Mouse (Mus musculus): ENCODE data around the gene Ccdc69.

GRCm38 (mm10) chr11:55116004-55116403 is 38.1 kb upstream of the Ccdc69 start:
- no peak for TF ChIP-seq CTCF (IDR thresholded peaks at IDR 0.05; ENCODE audit: control insufficient read depth, insufficient read depth, low read length)
- no peak for TF ChIP-seq POLR2A (IDR thresholded peaks at IDR 0.05; ENCODE audit: borderline replicate concordance, control insufficient read depth, low read depth, low read length)

Measured in bone marrow, adult 2 months (tissue).